Mouse (Mus musculus) lung, adult 2 months (tissue): ENCODE data around the gene Tap1.

ENCODE experiments used
- CTCF ChIP-seq: fragments of 200-500 bp; IDR thresholded peaks from 2 replicates; pipeline ENCODE4 v1.5.1; 2011; ENCODE audit warnings: mild to moderate bottlenecking, low read length, control low read depth; ENCODE audit not compliant: insufficient read depth
- POLR2A ChIP-seq: fragments of 200-500 bp; IDR thresholded peaks from 2 replicates; pipeline ENCODE4 v1.6.1; 2011; ENCODE audit warnings: low read depth, mild to moderate bottlenecking, control low read depth, low read length, borderline replicate concordance; ENCODE audit errors: extremely low read depth

GRCm38 (mm10) chr17:34170487-34170876 is 16.9 kb upstream of the Tap1 start:
- TF ChIP-seq CTCF (no peak), POLR2A (no peak)
